Mouse (Mus musculus): Measurements from ENCODE around the gene Suco. TPM values are rescaled to one million over a fixed set of nuclear protein-coding genes. Genes with fewer than 3 reads are reported as not detected.

The Suco gene
- polyA plus RNA-seq (2017; shearing (Covaris generic)), result 10 to 100 TPM; 24.2 to 29.4 TPM

DNA sequence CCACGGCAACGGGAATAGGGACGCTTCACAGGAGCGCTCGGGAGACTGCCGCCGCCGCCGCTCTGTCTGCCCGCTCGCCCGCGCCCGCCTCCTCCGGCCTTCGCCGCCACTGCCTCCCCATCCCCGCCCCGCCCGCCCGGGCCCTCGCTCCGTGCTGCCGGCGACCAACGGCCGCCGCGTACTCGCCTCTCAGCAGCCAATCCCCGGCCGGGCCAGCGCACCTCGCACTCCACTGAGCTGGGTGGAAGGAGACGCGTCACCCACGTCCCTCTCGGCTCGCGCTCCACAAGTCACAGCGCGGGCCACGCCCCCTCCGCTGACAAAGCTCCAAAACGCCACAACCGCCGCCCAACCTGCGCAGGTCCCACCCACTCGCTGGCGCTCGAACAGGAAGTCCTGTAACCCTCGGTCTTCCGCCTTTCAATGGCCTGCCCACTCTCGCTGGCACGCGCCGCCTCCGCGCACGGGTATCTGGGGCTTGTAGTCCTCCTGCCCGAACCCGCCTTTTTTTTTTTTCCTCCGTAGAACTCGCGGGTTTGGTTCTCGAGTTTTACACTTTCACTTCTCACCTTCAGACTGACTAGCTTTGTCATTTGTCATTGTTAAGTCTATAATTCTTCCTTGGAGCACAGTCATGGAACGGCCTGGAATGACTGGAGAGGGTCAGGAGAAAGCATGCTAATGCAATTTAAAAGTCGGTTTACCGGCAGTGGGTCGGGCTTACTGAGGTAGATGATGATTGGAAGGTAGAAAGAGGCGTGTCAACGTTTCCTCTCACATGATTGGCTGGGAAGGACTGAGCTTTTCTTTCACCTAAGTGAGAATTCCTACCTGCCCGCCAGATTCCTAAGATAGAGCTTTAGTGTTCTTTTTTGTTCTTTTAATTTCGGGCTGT is at the start of gene Suco:
Gene Suco, minus strand, starts transcription at position 130 of the 895 bp plus-strand sequence.
- peak; percentile 88 for ATAC-seq

DNA sequence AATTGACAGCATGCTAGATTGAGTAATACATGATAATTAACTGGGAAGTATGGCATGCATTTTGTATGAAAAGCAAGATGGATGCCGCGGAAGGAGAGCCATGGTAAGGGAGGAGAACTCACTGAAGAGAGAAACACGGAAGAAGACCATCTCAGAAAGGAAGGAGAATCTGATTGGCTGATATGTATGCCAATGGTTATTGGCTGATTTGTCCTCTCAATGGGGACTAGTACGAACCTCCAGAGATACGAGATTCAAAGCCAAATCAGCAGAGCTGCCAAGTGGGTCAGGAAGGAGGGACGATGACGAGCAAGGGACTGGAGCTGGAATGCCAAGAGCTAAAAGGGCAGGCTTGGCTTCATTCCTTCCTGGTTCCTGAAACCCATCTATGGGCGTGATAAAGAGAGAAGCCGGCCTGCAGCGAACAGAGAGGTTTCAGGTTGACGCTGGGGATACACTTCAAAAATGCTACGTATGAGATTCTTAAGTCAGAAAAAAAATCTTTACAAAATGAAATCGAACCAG is 48.9 kb upstream of the Suco start:
- ATAC-seq, result no peak

DNA sequence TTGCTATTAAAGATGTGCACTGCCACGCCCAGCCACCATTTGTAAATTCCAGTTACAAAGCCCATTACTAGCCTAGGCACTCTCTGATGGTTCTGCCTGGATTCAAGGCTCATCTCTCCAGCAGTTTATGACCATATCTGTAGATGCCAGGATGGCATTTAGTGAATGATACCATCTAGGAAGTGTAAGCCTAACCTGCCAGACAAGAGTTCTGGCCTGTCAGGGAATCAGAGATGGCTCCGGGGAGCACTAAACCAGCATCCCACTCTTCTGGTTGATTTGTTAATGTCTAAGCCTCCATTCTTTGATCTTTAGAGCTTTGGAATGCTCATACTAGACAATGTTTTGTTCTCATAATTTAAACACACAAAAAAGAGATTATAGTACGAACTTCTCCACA is 47.8 kb upstream of the Suco start:
- ATAC-seq, result no peak

DNA sequence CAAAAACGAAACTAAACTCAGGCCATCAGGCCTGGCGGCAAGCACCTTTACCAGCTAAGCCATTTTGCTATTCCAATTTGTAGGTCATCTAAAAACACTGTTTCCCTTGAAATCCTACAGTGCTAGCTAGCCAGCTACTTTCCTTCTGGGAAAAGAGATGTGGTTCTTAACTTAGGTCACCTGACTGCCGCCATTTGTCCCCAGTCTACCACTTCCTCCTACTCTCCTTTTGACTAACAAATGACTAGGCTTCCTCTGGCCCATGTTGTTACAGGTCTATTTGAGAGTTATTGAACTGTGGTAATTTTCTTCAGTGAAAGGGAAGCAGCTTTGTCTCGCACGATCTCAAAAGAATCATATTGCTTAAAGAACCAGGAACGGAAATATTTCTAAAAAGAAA is 45.4 kb upstream of the Suco start:
- peak; percentile 87 for ATAC-seq

DNA sequence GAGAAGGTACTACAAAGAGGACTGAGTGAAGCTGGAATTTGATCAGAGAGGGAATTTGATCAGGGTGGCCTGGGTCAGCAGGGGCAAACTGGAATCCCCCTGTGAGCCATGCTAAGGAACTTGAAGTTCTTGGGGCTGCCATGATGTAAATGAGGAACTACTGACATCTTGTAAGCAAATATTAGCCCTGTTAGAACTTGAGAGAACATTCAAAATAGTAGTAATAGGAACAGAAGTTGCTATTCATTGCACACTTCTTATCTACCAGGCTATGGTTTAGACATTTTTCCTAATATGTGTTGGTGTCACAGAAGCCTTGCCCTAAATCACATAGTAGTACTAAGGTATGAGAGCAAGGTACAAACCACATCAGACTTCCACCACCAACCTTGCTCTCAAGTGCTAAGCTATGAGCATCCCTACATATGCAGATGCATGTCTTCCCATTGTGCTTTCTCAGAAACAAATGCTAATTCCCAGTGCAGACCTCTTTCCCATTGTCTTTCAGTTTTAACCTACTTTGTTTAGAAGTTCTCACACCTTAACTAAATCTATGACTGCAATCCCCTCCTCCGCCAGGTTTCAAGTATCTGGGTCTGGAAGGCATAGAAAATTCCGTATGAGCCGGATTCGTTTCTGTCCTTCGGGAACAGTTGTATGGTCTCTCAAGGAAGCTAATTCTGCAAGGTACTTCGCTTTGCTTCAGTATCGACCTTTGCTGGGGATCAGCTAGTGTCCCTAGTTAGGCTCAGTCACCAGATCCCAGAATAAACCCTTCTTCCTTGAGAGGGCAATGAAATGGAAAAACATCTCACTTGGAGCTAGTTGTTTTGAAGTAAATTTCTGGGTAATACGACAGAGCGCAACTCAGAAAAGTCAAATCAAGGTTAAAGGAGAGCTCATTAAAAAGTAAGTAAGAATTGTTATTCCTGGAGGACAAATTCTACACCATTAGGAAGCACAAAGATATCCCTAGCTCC is 44.3 kb upstream of the Suco start:
- no peak for ATAC-seq

DNA sequence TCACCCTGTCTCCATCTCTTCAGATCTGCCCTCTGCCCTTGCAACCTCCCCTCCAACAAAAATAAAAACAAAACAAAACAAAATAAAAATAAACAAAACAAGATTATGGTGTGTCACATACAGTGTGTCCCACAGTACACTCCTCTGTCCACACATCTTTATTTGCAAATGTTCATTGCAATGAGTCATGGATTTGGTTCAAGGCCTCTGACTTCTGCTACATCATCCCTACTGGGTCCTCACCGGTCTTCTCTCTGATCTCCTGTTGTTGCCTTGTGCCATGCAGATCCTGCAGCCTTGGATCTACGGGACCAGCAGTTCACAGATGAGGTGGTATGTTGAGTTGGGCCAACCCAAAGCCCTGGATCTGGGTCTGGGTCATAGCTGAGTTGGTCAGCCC is 43.1 kb upstream of the Suco start:
- no peak for ATAC-seq

DNA sequence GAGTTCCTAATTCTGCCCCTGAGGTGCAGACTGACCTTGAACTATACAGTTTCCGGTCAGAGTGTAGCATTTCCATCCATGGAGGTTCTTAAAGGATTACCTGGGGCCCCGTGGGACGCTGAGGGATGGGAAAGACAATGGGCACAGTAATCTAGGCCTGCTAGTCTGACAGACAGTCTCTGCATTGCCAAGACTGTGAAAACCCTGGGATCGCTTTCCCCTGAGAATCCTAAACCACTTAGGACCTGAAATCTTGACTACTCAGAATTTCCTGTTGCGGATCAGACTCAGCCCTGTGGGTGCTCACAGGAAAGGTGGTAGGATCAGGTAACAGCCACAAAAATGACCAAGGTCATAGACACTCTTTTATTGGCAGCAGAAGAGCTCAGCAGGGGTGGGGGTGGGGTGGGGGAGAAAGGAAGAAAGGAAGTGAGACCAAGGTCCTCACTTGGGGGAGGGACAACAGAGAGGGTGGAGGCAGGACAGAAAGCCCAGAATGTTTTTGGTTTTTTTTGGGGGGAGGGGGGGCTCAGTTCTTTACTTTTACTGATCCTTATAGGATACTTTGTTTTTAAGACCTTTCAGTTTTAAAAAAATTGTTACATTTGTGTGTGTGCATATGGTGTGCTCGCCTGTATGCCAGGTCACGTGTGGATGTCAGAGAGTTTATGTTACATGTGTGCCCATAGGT is 42.3 kb upstream of the Suco start:
- ATAC-seq, result no peak

DNA sequence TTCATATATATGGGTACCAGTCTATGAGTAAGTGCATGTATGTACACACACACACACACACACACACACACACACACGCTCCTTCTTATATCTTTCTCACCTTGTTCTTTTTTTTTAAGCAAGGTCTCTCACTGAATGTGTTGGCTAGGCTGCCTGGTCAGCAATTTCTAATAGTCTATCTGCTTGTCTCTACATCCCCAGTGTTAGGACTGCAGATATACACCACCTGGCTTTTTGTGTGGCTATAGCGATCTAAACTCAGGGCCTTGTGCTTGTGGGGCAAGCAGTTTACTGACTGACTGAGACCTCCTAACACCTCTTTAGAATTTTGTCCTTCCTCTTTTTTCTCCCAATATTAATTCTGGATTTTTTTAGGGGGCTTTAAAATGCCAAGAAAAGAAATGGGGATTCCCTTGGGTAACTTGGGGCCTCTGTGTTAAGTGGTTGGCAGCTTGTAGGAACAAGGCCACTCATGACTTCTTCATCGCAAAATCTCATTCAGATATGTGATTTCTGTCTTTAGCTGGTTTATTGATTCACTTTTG is 41.5 kb upstream of the Suco start:
- ATAC-seq, result no peak

DNA sequence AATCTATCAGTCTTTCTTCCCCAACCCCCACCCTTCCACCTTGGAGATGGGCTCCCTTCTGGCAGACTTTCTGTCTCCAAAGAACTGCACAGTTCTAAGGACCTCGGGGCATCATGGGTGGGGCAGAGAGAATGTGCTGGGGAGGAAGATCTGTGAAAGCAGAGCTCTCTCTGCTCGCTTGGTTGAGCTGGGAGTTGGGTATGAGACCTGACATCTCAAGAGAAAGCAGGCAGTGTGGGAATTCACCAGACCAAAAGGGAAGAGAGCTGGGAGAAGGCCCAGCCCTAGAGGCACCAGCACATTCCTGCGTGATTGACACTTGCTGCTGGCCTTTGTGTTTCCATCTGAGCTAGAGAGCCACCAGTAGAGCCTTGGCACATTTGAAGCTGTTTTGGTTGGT is 39.6 kb upstream of the Suco start:
- no peak for ATAC-seq

DNA sequence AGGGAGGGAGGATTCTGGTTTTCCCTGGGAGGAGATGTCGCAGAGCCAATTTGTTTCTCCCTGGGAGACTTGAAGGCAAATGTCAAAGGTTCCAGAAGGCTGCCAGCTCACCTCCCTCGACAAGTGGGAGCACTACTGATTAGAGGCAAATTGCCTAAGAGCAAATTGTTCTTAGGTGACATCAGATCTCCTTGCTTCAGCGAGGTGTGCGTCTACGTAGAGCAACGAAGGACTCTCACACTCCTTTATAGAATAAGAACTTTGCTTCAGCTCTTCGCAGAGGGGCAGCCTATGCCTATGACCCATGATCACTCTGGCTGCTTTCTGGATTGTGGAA is 37.1 kb upstream of the Suco start:
- no peak for ATAC-seq

DNA sequence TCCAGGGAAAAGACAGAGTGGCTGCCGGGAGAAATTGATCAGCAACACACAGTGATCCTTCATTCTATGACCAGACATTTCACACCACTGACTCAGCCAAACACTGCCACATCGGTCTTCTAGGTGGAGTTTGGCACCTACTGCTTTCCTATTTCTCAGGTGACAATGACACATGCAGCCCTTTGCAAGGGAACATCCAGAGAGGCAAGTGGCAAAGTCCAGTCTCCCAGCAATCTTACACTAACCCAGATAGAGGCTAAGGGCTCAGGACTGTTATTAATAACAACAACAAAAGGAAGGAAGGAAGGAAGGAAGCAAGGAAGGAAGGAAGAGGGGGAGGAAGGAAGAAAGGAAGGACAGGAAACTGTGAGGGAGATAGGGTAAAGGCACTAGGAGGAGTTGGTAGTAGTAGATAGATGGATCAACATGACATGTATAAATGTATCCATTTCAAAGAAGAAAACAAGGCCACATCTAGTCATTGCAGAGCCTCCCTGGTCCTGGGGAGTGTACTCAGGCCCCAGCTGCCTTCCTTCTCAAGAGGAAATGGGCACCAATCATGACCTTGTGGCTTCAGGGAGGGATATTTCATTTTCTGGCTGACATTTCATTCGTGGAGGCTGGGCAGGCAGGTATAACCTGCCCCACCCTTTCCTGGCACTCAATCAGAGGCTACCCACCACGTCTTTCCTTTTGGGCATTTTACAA is 36.6 kb upstream of the Suco start:
- ATAC-seq, result no peak

DNA sequence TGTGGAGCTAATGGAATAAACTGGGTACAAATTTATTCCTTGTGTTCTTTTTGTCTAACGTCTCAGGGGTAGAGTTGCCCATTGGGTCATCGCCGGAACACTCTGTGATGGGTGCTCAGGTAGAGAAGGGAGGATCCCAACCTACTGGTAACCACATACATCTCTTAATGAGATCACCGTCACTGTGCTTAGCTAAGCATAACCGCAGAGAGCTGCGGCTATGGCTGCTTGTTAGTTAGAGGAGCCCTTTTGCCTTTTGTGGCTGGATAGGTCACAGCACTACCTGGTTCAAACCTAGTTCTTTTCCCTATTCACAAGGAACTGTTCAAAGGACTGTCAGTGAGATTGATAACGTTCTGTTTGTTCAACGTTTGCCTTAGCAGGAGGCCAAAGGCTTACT is 32.6 kb upstream of the Suco start:
- ATAC-seq, result no peak

DNA sequence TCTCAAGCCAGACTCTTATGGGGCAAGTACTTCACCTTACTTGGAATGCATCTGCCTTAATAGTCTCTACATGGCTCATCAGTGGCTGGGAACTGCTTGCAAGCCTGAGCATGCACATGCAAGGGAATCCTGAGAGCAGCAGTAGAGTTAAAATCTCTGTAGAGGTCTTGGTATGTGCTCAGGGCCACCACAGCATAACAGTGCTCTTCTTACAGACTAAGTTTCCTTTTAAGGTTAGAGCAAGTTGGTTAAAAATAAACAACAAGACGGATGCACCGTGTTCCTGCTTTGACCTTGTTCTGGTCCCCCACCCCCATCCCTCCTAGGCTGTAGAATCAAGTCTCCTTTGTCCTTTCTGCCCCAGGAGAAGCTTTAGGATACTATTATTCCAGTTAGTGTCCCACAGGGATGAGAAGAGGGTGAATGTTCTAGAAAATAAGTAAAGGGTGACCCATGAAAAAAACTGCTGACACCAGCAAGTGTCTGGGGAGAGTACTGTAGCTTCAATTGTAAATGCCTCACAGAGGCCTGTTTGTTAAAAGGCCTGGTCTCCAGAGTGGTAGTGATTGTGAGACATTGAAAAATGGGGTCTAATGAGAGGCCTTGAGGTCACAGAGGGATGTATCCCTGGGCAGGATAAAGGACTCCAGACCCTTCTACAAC is 31.4 kb upstream of the Suco start:
- ATAC-seq, result peak; percentile 80

DNA sequence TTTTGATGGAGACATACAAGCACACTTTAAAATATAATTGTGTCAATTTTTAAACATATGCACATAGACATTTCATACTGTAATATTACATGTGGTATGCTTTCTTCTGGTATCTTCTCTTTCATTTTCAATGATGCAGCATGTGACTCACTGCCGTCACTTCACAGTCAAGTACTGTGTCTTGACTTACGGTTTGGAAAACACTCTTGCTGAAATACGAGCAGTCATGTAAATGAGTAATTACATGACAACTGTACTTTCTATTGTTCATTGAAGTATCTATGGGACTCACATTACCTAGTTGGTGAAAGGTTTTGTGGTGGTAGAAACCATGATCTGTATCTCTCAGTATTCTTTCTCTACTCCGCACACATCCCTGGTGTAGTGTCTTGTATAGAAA is 30.6 kb upstream of the Suco start:
- ATAC-seq, result peak; percentile 77

DNA sequence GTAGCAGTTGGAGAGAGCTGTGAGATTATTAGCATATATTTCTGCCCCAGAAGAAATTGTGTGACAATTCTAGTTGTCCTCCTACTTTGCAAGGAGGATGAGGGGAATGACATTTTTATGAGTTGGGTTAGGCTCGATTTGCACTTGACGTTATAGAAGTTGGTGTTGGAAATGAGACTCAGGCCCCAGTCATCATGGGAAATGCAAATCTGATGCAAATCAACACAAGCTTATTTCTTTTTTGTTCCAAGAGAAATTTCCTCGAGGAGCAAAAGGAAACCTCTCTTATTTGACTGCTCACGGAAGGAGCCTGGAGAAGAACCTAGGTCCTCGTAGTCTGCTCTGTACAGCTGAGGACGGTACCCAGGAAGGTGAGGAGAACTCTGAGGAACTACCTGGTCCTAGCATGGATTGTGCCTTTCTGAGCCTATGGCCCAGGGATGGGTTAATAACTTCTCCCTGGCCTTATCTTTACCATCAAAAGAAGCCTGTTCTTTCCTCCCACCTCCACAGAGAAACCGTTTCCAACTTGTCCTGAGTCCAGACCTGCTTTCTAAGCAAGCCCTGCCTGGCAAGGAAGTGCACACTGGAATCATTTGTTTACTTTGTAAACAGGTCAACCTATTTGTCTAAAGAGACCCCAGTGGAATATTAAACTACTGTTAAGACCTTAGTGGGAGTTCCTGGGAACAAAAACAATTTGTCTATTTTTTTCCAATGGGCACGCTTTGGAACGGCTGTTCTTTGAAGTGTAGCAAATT is 26.4 kb upstream of the Suco start:
- ATAC-seq, result no peak

DNA sequence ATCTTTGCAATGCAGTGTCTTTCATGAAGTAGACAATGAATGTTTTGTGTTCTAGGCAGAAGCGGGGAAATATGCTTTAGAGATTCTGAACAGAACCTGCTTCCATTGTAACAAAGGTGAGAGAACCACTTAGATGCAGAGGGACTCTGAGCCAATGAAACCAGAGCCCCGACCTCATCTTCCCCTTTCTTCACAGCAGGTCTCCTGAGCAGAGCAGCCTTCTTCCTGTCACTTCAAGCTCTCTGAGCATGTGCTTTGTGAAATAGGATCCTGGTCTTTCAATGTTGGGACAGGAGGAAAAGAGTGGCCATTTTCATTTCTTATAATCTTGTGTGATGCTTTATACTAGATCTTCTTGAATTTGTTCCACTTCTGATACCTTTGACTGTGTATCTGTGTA is 23.6 kb upstream of the Suco start:
- no peak for ATAC-seq

DNA sequence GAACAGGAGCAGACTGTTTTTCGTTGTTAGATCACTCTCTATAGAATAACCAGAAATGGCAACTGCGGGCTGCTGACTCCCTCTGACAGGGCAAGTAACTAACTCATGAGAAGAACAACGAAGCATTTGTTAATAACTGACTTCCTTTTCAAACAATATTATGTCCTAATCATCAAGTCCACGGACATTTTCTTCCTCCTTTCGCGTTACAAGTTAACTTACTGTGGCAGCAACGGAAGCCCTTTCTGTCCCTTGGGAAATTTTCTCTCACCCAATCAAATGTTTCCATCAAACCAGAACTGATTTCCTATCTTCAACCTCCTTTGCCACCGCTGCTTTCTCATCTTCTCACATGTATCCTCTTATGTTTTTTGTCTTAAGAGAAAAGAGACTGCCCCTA is 20.8 kb upstream of the Suco start:
- no peak for ATAC-seq

DNA sequence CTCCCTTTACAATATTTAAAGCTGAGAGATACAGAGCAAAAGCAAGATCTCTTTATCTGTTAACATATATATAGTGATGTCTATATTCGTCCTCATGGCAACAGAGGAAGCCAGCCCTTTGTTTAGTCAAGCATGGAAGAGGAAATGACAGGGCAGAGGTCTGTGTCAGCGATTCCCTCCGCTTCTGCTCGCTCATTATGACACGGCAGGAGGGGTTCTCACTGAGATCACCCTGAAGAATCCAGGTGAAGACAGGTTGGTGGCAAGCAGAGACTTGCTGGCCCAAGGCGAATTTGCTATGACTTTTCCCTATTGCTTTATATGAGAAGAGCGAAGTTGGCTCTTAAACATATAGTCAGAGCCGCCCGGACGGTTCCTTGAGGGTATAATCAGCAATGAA is 19.6 kb upstream of the Suco start:
- ATAC-seq, result peak; percentile 34

DNA sequence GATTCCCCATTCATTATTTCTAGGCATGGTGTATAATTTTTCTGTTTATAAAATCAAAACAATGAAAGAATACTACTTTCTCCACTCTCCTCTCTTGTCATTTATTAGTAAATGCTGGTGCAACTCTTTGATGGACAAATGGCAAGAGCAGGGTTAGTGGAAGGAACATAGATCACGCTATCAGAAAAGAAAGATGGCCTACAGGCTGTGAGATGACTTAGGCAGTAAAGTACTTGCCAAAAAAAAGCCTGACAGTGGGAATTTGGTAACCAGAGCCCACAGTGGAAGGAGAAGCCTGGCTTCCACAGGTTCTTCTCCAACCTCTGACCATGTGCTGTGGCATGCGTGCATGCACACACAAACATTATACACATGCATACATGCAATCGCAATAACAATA is 18.5 kb upstream of the Suco start:
- no peak for ATAC-seq

DNA sequence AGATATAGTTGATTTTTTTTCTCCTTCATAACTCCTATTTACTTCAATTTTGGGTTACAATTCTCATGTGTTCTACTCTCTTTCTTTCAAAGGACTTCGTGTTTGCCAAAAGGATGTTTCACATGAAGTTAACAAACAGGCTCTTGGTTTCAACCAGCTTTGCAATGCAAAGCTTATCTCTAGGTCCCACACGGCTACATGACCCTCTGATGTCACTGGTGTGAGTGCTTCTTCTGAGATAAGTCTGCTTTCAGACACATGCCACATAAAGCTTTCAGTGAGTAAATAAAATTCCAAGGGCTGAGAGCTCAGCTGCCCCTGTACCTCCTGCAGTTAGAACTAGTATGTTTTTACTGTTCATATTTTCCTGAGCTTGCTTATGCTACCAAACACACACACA is 18.1 kb upstream of the Suco start:
- ATAC-seq, result no peak

DNA sequence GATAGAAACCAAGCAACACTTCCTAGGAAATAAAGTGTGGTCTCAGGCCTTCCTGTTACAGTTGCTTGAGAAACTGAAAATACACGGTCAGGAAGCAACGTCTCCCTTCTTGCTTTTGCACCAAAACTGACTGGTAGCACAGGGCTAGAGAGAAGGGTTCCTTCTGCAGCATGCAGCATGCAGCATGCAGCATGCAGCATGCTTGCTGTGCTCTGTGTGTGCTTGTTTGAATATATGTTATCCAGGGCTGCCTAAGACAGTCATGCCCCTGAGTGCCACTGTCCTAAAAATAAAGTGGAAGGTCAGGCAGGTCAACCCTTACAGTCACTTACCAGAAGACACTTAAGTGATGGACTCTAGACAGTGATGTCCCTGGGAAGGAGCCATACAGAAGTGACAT is 17.6 kb upstream of the Suco start:
- peak; percentile 95 for ATAC-seq

All from activated CD4-positive, CD25-positive, alpha-beta regulatory T cell, adult 4 months (primary cell).